Mouse (Mus musculus): ENCODE measurements around the gene Crtc3. TPM values are rescaled to one million over a fixed set of nuclear protein-coding genes. Genes with fewer than 3 reads are reported as not detected.

Crtc3 gene
- polyA plus RNA-seq, 1 experiment from 2014 or later = 15.5 TPM

DNA sequence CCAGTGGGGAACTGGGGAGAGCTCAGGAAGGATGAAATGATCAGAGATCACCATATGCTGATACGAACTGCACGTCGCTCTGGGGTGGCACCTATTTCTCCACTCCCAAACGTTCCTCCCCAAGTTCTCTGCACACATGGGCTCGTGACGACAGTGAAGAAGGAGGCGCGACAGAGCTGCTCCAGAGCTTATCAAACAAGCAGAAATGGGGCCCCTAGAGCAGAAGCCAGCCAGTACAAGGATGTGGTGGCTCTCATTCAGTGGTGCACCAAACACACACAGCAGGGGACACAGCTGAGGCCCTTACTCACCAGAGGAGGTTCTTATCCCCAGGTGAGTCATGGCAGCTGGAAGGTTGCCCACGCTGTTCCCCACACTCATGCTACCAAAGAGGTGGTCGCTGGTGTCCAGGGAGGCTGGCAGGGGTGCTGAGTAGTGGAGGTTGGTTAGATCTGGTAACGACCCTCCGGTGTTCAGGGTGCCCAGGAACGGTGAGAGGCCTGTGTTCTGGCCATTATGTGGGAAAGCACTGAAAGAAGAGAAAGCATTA is 90.2 kb downstream of the Crtc3 start:
- no peak overlapping the region for H3K4me3 ChIP-seq (ENCODE audit: low read depth, low read length)
- ATAC-seq (replicated peaks; ENCODE audit: low FRiP score) (no peak), DNase-seq (ENCODE audit: low spot score) (no peak)
- H3K4me1 ChIP-seq (replicated peaks; ENCODE audit: control insufficient read depth, insufficient read depth, low read length) = no peaks in the 10 kb centered on the region
- no peaks in the 10 kb centered on the region for H3K9me3 ChIP-seq (ENCODE audit: control insufficient read depth, low read length)
- H3K9ac ChIP-seq (ENCODE audit: low read length) = no peak overlapping the region
- WGBS = 89% methylated on average over 13 of the region's 13 CpGs
- H3K36me3 ChIP-seq (ENCODE audit: control insufficient read depth, insufficient read depth, low read length) = no peaks in the 10 kb centered on the region
- H3K27me3 ChIP-seq (ENCODE audit: control insufficient read depth, insufficient read depth, low read length) = no peaks in the 10 kb centered on the region
- no peak overlapping the region for H3K27ac ChIP-seq (ENCODE audit: low read depth, low read length)
- no peak overlapping the region for H3K4me2 ChIP-seq (ENCODE audit: low read depth, low read length, severe bottlenecking)

DNA sequence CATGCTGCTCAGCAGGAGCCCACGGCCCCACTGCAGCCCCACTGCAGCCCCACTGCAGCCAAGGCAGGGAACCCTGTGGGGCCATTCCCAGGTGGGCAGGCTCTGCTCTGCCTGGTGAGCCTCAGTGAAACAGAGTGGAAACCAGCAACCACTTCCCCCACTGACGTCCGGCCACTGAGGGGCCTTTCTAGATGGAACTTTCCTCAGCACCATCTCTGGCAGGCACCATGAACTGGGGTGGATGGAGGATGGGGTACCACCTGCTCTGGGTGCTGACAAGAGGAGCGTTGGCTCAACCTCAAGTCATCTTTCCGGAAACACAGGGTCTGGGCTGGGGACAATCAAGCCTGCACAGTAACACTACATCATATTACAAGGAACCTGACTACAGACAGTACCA is 90.8 kb downstream of the Crtc3 start:
- Histone ChIP-seq H3K27ac (ENCODE audit: low read depth, low read length) (no peak overlapping the region), H3K9ac (ENCODE audit: low read length) (no peak overlapping the region), H3K27me3 (ENCODE audit: control insufficient read depth, insufficient read depth, low read length) (no peaks in the 10 kb centered on the region), H3K4me2 (ENCODE audit: low read depth, low read length, severe bottlenecking) (no peak overlapping the region), H3K4me3 (ENCODE audit: low read depth, low read length) (no peak overlapping the region), H3K4me1 (replicated peaks; ENCODE audit: control insufficient read depth, insufficient read depth, low read length) (no peaks in the 10 kb centered on the region), H3K9me3 (ENCODE audit: control insufficient read depth, low read length) (no peaks in the 10 kb centered on the region), H3K36me3 (ENCODE audit: control insufficient read depth, insufficient read depth, low read length) (no peaks in the 10 kb centered on the region)
- 91% methylated on average over 5 of the region's 5 CpGs for WGBS
- ATAC-seq (replicated peaks; ENCODE audit: low FRiP score) (no peak), DNase-seq (ENCODE audit: low spot score) (no peak)

DNA sequence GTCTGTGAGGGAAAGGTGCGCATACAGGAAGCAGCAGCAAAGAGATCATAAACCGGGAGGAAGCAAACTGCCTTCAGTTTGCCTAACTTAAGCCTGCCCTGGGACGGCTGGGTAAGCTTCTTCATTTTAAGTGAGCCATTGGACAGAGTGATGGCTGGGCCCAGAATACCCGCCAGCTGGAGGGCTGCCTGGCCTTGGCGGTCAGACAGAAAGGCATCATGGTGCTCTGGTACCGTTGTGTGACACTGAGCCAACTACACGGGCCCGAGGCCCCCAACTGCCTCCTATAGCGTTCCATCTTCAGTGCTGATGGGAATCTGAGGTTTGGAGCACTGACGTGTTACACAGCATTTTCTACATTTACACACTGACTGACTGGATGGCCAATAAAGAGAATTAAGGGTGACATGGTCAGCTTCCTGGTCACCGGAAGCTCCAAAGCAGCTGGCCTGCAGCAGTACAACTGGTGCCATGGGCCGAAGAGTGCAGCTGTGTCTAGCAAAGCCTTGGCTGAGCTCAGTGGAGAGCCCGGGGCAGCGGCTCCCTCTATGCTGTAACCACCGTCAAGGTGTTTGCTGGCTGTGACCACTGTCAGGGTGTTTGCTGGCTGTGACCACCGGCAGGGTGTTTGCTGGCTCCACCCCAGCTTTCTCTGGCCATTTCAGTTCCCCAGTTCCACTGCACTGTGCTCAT is 99.5 kb downstream of the Crtc3 start:
- Histone ChIP-seq H3K27ac (ENCODE audit: low read depth, low read length) (no peak overlapping the region), H3K4me3 (ENCODE audit: low read depth, low read length) (no peak overlapping the region), H3K9me3 (ENCODE audit: control insufficient read depth, low read length) (no peaks in the 10 kb centered on the region), H3K27me3 (ENCODE audit: control insufficient read depth, insufficient read depth, low read length) (no peaks in the 10 kb centered on the region), H3K36me3 (ENCODE audit: control insufficient read depth, insufficient read depth, low read length) (no peaks in the 10 kb centered on the region; the same call in 1 of the 2 replicates), H3K4me1 (replicated peaks; ENCODE audit: control insufficient read depth, insufficient read depth, low read length) (peaks cover 5% of the 10 kb centered on the region; the same call in 1 of the 2 replicates), H3K9ac (ENCODE audit: low read length) (no peak overlapping the region), H3K4me2 (ENCODE audit: low read depth, low read length, severe bottlenecking) (no peak overlapping the region)
- ATAC-seq (replicated peaks; ENCODE audit: low FRiP score) (no peak), DNase-seq (ENCODE audit: low spot score) (no peak)
- 88% methylated on average over 16 of the region's 16 CpGs for WGBS

DNA sequence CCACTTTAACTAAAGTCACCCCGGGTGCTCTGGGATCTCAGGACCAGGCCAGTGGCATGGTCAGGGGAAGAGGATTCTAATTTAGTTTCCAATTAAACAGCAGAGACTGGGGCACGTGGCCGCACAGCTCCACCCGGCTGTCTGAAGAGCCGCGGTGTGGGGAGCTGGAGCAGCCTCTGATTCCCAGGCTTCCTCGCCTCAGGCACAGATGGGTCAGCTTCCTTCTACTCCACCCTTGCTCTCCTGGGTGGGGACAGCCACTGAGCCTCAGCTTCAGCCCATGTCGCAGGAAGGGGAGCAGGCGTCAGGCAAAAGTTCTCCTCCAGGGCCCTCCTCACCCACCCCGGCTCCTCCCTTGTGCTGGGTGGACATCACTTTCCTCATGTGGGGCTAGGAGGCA is 101.0 kb downstream of the Crtc3 start:
- Histone ChIP-seq H3K4me2 (ENCODE audit: low read depth, low read length, severe bottlenecking) (peak overlapping the region; percentile 33; the same call in 1 of the 2 replicates), H3K9ac (ENCODE audit: low read length) (0 out of 2 replicates have a peak overlapping the region, but pooled peaks have one; percentile 16), H3K27ac (ENCODE audit: low read depth, low read length) (no peak overlapping the region), H3K4me1 (replicated peaks; ENCODE audit: control insufficient read depth, insufficient read depth, low read length) (peaks cover 5% of the 10 kb centered on the region; the same call in 1 of the 2 replicates), H3K27me3 (ENCODE audit: control insufficient read depth, insufficient read depth, low read length) (no peaks in the 10 kb centered on the region), H3K4me3 (ENCODE audit: low read depth, low read length) (no peak overlapping the region), H3K9me3 (ENCODE audit: control insufficient read depth, low read length) (no peaks in the 10 kb centered on the region), H3K36me3 (ENCODE audit: control insufficient read depth, insufficient read depth, low read length) (no peaks in the 10 kb centered on the region; the same call in 1 of the 2 replicates)
- 30% methylated on average over 10 of the region's 10 CpGs for WGBS
- ATAC-seq (replicated peaks; ENCODE audit: low FRiP score) = peak; percentile 42; the same call in 1 of the 2 replicates
- DNase-seq (ENCODE audit: low spot score) = no peak

DNA sequence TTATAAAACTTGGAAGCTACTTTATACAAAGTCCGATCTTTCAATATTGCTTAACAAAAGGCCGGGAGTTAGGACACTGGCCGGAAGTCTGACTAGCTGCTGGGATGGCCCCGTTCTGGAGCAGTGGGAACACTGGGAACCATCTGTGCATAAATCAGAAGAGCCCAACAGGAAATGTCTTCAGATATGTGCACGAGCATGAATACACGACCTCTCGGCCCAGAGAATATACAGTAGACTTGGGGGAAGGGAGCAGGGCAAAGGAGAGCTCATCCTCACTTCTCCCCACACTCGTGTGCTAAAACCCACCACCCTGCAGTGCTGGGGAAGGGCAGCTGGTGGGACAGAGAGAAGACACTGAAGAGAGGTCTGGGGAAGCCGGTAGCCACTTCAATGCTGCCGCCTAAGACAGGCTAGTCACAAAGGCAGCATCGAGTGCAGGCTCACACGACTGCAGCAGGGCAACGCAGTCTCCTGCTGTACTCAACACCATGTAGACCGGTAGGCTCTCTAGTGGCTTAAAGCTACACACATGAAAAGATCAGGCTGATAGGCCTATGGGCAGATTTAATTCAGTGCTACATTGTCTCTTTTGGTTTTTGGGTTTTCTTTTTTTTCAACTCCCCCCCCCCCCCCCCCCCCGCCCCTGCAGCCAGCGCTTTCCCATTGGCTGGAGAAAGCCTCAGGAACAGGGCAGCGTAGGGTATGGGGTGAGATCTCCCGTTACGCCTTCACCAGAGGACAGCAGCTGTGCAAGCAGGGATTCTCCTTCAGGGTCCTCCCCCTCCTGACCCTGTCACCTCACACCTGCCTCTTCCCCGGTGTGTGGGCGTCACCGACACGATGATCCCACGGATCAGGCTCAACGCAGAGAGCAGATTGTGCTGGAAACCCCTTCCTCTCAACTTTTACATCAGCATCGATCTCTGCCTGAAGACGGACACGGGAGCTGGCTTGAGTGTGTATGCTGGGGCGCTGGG is 101.7 kb downstream of the Crtc3 start:
- H3K4me3 ChIP-seq (ENCODE audit: low read depth, low read length) = no peak overlapping the region
- H3K9me3 ChIP-seq (ENCODE audit: control insufficient read depth, low read length) = no peaks in the 10 kb centered on the region
- no peaks in the 10 kb centered on the region; the same call in 1 of the 2 replicates for H3K36me3 ChIP-seq (ENCODE audit: control insufficient read depth, insufficient read depth, low read length)
- H3K27me3 ChIP-seq (ENCODE audit: control insufficient read depth, insufficient read depth, low read length) = no peaks in the 10 kb centered on the region
- peaks cover 5% of the 10 kb centered on the region; the same call in 1 of the 2 replicates for H3K4me1 ChIP-seq (replicated peaks; ENCODE audit: control insufficient read depth, insufficient read depth, low read length)
- H3K27ac ChIP-seq (ENCODE audit: low read depth, low read length) = no peak overlapping the region
- H3K9ac ChIP-seq (ENCODE audit: low read length) = peak overlapping the region; percentile 23
- H3K4me2 ChIP-seq (ENCODE audit: low read depth, low read length, severe bottlenecking) = peak overlapping the region; percentile 33; the same call in 1 of the 2 replicates
- ATAC-seq (replicated peaks; ENCODE audit: low FRiP score) (no peak), DNase-seq (ENCODE audit: low spot score) (peak; percentile 60)
- WGBS = 36% methylated on average over 29 of the region's 29 CpGs

DNA sequence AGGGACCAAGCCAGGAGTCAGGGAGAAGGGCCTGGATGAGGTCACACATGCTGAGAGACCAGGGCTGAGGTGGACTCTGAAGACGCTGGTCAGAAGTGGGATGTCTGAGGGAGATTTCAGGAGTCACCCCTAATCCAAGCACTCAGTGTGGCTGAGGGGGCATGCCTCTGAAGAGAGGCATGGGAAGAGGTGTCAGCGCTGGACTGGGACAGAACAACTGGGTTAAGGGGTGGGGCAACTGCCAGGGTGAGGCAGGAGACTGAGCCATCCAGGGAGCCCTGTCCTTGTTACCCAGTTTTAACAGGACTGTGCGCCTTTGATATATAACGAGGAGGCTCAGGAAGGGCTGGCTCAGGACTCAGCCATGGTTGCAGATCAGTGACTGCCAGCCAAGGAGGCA is 102.5 kb downstream of the Crtc3 start:
- no peak overlapping the region for H3K9ac ChIP-seq (ENCODE audit: low read length)
- no peaks in the 10 kb centered on the region for H3K9me3 ChIP-seq (ENCODE audit: control insufficient read depth, low read length)
- DNase-seq (ENCODE audit: low spot score) (no peak), ATAC-seq (replicated peaks; ENCODE audit: low FRiP score) (no peak)
- H3K4me3 ChIP-seq (ENCODE audit: low read depth, low read length) = no peak overlapping the region
- H3K27ac ChIP-seq (ENCODE audit: low read depth, low read length) = no peak overlapping the region
- no peak overlapping the region for H3K4me2 ChIP-seq (ENCODE audit: low read depth, low read length, severe bottlenecking)
- WGBS = 47% methylated on average over 4 of the region's 4 CpGs
- H3K4me1 ChIP-seq (replicated peaks; ENCODE audit: control insufficient read depth, insufficient read depth, low read length) = peaks cover 5% of the 10 kb centered on the region; the same call in 1 of the 2 replicates
- no peaks in the 10 kb centered on the region for H3K27me3 ChIP-seq (ENCODE audit: control insufficient read depth, insufficient read depth, low read length)
- no peaks in the 10 kb centered on the region; the same call in 1 of the 2 replicates for H3K36me3 ChIP-seq (ENCODE audit: control insufficient read depth, insufficient read depth, low read length)

DNA sequence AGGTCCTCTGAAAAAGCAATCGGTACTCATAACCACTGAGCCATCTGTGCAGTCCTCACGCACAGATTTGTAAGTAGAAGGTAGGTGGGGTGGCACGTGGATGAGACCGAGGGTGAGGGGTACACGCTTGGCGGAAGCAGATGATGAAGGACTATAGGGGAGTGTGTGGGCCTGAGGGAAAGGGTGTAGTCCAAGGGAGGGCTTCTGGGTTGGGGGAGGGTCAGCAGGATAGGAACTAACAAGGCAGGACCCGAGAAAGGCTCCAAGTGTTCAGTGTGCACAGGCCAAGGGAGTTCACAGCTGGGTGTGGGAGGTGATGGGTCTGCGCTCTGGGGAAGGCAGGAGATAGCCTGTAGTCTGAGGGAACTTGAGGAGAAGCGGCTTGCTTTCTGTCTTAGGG is 103.3 kb downstream of the Crtc3 start:
- Histone ChIP-seq H3K27ac (ENCODE audit: low read depth, low read length) (no peak overlapping the region), H3K36me3 (ENCODE audit: control insufficient read depth, insufficient read depth, low read length) (no peaks in the 10 kb centered on the region; the same call in 1 of the 2 replicates), H3K4me2 (ENCODE audit: low read depth, low read length, severe bottlenecking) (no peak overlapping the region), H3K27me3 (ENCODE audit: control insufficient read depth, insufficient read depth, low read length) (no peaks in the 10 kb centered on the region), H3K9me3 (ENCODE audit: control insufficient read depth, low read length) (no peaks in the 10 kb centered on the region), H3K4me3 (ENCODE audit: low read depth, low read length) (no peak overlapping the region), H3K9ac (ENCODE audit: low read length) (no peak overlapping the region), H3K4me1 (replicated peaks; ENCODE audit: control insufficient read depth, insufficient read depth, low read length) (peaks cover 5% of the 10 kb centered on the region; the same call in 1 of the 2 replicates)
- DNase-seq (ENCODE audit: low spot score) (no peak), ATAC-seq (replicated peaks; ENCODE audit: low FRiP score) (no peak)
- WGBS = 84% methylated on average over 9 of the region's 9 CpGs

DNA sequence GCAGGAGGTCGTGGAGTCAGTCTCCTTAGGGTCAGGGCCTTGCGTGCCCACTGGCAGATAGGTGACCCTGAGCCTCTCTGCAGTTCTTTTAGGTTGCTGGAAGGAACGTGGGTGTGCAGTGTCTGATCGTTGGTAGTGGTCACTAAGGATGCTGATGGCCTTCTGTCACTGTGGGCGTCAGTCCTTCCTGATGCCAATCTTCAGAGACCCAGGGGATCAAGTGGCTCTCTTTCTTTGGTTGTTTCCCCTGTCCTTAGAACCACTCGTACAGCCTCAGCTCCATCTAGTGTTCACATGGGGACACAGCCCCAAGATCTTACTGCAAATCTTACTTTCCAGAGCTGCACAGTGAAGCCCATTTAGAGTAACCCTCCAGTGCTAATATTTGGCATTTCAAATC is 104.7 kb downstream of the Crtc3 start:
- H3K27ac ChIP-seq (ENCODE audit: low read depth, low read length) = no peak overlapping the region
- 44% methylated on average over 6 of the region's 6 CpGs for WGBS

More for the DNA sequence above, 104.7 kb downstream of the Crtc3 start:
- DNase-seq (ENCODE audit: low spot score) = no peak
- Histone ChIP-seq H3K4me1 (replicated peaks; ENCODE audit: control insufficient read depth, insufficient read depth, low read length) (peaks cover 5% of the 10 kb centered on the region; the same call in 1 of the 2 replicates), H3K4me3 (ENCODE audit: low read depth, low read length) (no peak overlapping the region), H3K4me2 (ENCODE audit: low read depth, low read length, severe bottlenecking) (no peak overlapping the region), H3K27me3 (ENCODE audit: control insufficient read depth, insufficient read depth, low read length) (no peaks in the 10 kb centered on the region), H3K36me3 (ENCODE audit: control insufficient read depth, insufficient read depth, low read length) (no peaks in the 10 kb centered on the region), H3K9me3 (ENCODE audit: control insufficient read depth, low read length) (no peaks in the 10 kb centered on the region), H3K9ac (ENCODE audit: low read length) (no peak overlapping the region)
- ATAC-seq (replicated peaks; ENCODE audit: low FRiP score) = peak; percentile 39; the same call in 1 of the 2 replicates

All from forebrain, embryonic 11.5 days (tissue).